Mouse (Mus musculus): ENCODE measurements at regions not wholly inside any gene's neighbourhood (a gene's known extent, or its start where the extent isn't known, plus 50 kb on each side); places are given as distances from the start of the nearest gene placed in this dataset.

DNA sequence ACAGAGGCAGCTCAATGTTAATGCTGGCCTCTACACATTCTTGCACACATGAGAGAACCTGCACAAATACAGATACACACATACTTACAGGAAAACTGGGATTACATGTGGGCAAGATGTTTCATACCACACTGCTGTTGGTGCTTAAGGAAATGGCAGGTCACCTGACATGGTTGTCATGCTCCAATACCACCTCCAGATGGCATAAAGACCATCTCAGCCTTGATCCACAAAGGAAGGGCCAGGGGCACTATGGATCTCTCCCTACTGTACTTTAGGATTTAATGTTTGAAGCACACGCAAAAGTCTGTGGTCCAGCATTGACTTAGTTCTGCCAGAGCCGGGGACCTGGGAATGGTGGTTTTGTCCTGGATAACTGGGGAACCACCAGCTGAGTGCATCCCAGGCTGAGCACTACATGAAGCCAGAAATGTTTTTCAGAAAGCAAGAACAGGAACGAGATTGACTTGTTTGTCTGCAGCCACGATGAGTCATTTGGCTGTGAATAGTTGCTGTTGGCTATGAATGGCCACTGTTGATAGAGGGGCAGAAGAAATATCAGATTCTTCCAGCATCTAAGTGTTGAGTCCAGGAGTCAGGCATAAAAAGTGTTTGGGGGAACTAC, 176.0 kb upstream of the Pabpc6 start:
- no peak overlapping the region for H3K4me3 ChIP-seq (ENCODE audit: low read depth, low read length)
- no peaks in the 10 kb centered on the region for H3K36me3 ChIP-seq (ENCODE audit: control insufficient read depth, insufficient read depth, low read length)
- H3K9ac ChIP-seq (ENCODE audit: low read length) = no peak overlapping the region
- WGBS = 83% methylated on average over 4 of the region's 4 CpGs
- no peaks in the 10 kb centered on the region for H3K9me3 ChIP-seq (ENCODE audit: control insufficient read depth, low read length)
- H3K27ac ChIP-seq (ENCODE audit: low read depth, low read length) = no peak overlapping the region
- H3K27me3 ChIP-seq (ENCODE audit: control insufficient read depth, insufficient read depth, low read length) = no peaks in the 10 kb centered on the region
- DNase-seq (ENCODE audit: low spot score) (no peak), ATAC-seq (ENCODE audit: insufficient read depth, low FRiP score, low TSS enrichment) (no peak)
- H3K4me1 ChIP-seq (ENCODE audit: control insufficient read depth, insufficient read depth, low read length) = no peaks in the 10 kb centered on the region
- H3K4me2 ChIP-seq (ENCODE audit: low read depth) = no peak overlapping the region

DNA sequence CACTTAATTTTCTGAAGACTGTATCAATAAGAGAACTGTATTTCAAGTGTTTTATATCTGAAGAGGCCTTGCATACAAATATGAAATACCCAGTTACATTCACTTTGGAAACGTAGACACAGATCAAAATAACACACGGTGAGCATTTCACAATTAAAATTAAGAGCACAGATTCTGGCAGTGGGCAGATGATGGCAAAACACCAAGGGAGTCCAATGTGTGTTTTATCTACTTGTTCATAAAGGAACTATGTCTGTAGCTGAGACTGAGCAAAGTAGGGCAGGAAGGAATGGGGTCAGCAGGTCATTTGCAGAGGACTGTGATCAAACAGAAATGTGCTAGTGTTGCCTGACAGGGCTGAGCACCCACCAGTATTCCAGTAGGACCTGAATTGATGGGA, 171.6 kb upstream of the Pabpc6 start:
- no peak overlapping the region for H3K4me2 ChIP-seq (ENCODE audit: low read depth)
- WGBS = 89% methylated on average over 2 of the region's 2 CpGs
- H3K27ac ChIP-seq (ENCODE audit: low read depth, low read length) = no peak overlapping the region
- DNase-seq (ENCODE audit: low spot score) (no peak), ATAC-seq (ENCODE audit: insufficient read depth, low FRiP score, low TSS enrichment) (no peak)
- H3K4me3 ChIP-seq (ENCODE audit: low read depth, low read length) = no peak overlapping the region
- H3K36me3 ChIP-seq (ENCODE audit: control insufficient read depth, insufficient read depth, low read length) = no peaks in the 10 kb centered on the region
- no peaks in the 10 kb centered on the region for H3K27me3 ChIP-seq (ENCODE audit: control insufficient read depth, insufficient read depth, low read length)
- H3K9me3 ChIP-seq (ENCODE audit: control insufficient read depth, low read length) = no peaks in the 10 kb centered on the region
- H3K4me1 ChIP-seq (ENCODE audit: control insufficient read depth, insufficient read depth, low read length) = no peaks in the 10 kb centered on the region
- H3K9ac ChIP-seq (ENCODE audit: low read length) = no peak overlapping the region

GRCm38 (mm10) chr17:9839256-9839655, 169.7 kb upstream of the Pabpc6 start:
- DNase-seq (ENCODE audit: low spot score) = no peak
- no peak overlapping the region for H3K4me2 ChIP-seq (ENCODE audit: low read depth)
- no peak overlapping the region for H3K4me3 ChIP-seq (ENCODE audit: low read depth, low read length)
- H3K27me3 ChIP-seq (ENCODE audit: control insufficient read depth, insufficient read depth, low read length) = no peaks in the 10 kb centered on the region
- H3K9ac ChIP-seq (ENCODE audit: low read length) = no peak overlapping the region
- no peaks in the 10 kb centered on the region for H3K9me3 ChIP-seq (ENCODE audit: control insufficient read depth, low read length)
- WGBS = 87% methylated on average over 7 of the region's 7 CpGs
- H3K36me3 ChIP-seq (ENCODE audit: control insufficient read depth, insufficient read depth, low read length) = no peaks in the 10 kb centered on the region
- no peak for ATAC-seq (ENCODE audit: insufficient read depth, low FRiP score, low TSS enrichment)
- no peak overlapping the region for H3K27ac ChIP-seq (ENCODE audit: low read depth, low read length)
- H3K4me1 ChIP-seq (ENCODE audit: control insufficient read depth, insufficient read depth, low read length) = no peaks in the 10 kb centered on the region

- Histone ChIP-seq H3K36me3 (ENCODE audit: control insufficient read depth, insufficient read depth, low read length) (no peaks in the 10 kb centered on the region), H3K4me1 (ENCODE audit: control insufficient read depth, insufficient read depth, low read length) (no peaks in the 10 kb centered on the region), H3K4me3 (ENCODE audit: low read depth, low read length) (no peak overlapping the region), H3K9me3 (ENCODE audit: control insufficient read depth, low read length) (no peaks in the 10 kb centered on the region), H3K27me3 (ENCODE audit: control insufficient read depth, insufficient read depth, low read length) (no peaks in the 10 kb centered on the region), H3K4me2 (ENCODE audit: low read depth) (no peak overlapping the region), H3K9ac (ENCODE audit: low read length) (no peak overlapping the region), H3K27ac (ENCODE audit: low read depth, low read length) (no peak overlapping the region)
- WGBS = 89% methylated on average over 7 of the region's 7 CpGs
- ATAC-seq (ENCODE audit: insufficient read depth, low FRiP score, low TSS enrichment) (no peak), DNase-seq (ENCODE audit: low spot score) (no peak)
Measured at GRCm38 (mm10) chr17:9836995-9837842, 167.7 kb upstream of the Pabpc6 start.

DNA sequence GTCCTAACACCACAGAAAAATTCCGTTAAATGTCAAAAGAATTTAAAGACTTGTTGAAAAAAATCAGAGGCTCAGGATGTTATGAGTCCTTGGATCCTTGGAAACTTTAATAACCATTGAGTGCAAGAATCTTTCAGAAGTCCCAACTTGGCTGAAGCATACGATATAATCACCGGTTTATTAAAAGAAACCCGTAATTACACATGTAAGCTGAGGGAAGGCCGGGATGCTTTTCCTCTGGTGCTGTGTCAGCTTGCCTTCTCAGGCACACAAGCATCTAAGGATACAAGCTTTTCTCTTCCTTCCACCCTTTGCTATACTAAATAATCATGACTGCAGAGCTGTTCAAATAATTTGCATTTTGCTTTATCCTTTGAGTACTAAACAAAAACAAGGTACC, 160.4 kb upstream of the Pabpc6 start:
- Histone ChIP-seq H3K36me3 (ENCODE audit: control insufficient read depth, insufficient read depth, low read length) (no peaks in the 10 kb centered on the region), H3K4me3 (ENCODE audit: low read depth, low read length) (no peak overlapping the region), H3K4me1 (ENCODE audit: control insufficient read depth, insufficient read depth, low read length) (no peaks in the 10 kb centered on the region), H3K27me3 (ENCODE audit: control insufficient read depth, insufficient read depth, low read length) (no peaks in the 10 kb centered on the region), H3K4me2 (ENCODE audit: low read depth) (no peak overlapping the region), H3K27ac (ENCODE audit: low read depth, low read length) (no peak overlapping the region), H3K9ac (ENCODE audit: low read length) (no peak overlapping the region), H3K9me3 (ENCODE audit: control insufficient read depth, low read length) (no peaks in the 10 kb centered on the region)
- DNase-seq (ENCODE audit: low spot score) (no peak), ATAC-seq (ENCODE audit: insufficient read depth, low FRiP score, low TSS enrichment) (no peak)
- WGBS = 97% methylated on average over 5 of the region's 5 CpGs

DNA sequence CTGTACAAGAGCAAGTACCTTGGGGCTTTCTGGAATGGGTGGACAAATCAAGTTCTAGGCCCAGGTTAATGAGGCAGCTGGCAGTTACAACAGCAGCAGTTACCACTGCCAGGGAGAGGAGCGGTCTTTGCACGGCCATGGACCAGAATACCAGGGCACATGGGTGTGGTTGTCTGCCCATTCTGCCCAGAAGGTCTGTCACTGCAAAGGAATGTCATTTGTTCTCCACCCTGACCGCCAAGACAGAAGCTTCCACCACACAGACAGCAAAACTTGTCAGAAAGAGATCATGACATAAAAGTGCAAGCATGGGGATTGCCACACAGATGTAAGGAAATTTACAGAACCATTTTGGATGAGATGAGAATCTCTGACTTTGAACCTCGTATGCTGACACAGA, 151.8 kb upstream of the Pabpc6 start:
- H3K9me3 ChIP-seq (ENCODE audit: control insufficient read depth, low read length) = no peaks in the 10 kb centered on the region

GRCm38 (mm10) chr17:9817056-9817455, 147.5 kb upstream of the Pabpc6 start:
- no peak for ATAC-seq (ENCODE audit: insufficient read depth, low FRiP score, low TSS enrichment)
- no peak overlapping the region for H3K4me3 ChIP-seq (ENCODE audit: low read depth, low read length)
- H3K4me2 ChIP-seq (ENCODE audit: low read depth) = no peak overlapping the region
- H3K9ac ChIP-seq (ENCODE audit: low read length) = no peak overlapping the region
- no peaks in the 10 kb centered on the region for H3K36me3 ChIP-seq (ENCODE audit: control insufficient read depth, insufficient read depth, low read length)
- H3K4me1 ChIP-seq (ENCODE audit: control insufficient read depth, insufficient read depth, low read length) = no peaks in the 10 kb centered on the region
- H3K9me3 ChIP-seq (ENCODE audit: control insufficient read depth, low read length) = no peaks in the 10 kb centered on the region
- no peak for DNase-seq (ENCODE audit: low spot score)
- no peak overlapping the region for H3K27ac ChIP-seq (ENCODE audit: low read depth, low read length)
- no peaks in the 10 kb centered on the region for H3K27me3 ChIP-seq (ENCODE audit: control insufficient read depth, insufficient read depth, low read length)

More for the DNA sequence above, 151.8 kb upstream of the Pabpc6 start:
- no peak overlapping the region for H3K9ac ChIP-seq (ENCODE audit: low read length)
- H3K36me3 ChIP-seq (ENCODE audit: control insufficient read depth, insufficient read depth, low read length) = no peaks in the 10 kb centered on the region
- 91% methylated on average over 4 of the region's 4 CpGs for WGBS
- ATAC-seq (ENCODE audit: insufficient read depth, low FRiP score, low TSS enrichment) (no peak), DNase-seq (ENCODE audit: low spot score) (no peak)
- H3K4me1 ChIP-seq (ENCODE audit: control insufficient read depth, insufficient read depth, low read length) = no peaks in the 10 kb centered on the region
- no peak overlapping the region for H3K4me2 ChIP-seq (ENCODE audit: low read depth)
- H3K4me3 ChIP-seq (ENCODE audit: low read depth, low read length) = no peak overlapping the region
- H3K27me3 ChIP-seq (ENCODE audit: control insufficient read depth, insufficient read depth, low read length) = no peaks in the 10 kb centered on the region
- H3K27ac ChIP-seq (ENCODE audit: low read depth, low read length) = no peak overlapping the region

DNA sequence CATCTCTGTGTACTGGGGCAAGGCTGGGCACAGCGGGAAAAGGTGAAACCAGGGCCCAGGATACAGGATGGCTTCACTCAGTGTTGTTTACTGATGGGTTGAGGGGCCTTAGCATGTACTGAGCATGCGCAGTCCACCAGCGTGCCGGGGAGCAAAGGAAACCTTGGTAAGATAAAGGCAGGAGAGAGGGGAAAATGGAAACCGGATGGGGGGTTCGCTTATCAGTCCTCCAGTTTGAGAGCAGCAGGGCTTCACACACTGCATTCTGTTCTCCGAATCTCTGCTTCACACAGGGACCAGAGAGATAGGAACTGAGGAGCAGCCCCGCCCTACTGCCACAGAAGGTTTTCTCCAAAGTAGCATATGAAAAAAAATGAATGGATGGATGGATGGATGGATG, 127.6 kb upstream of the Pabpc6 start:
- Histone ChIP-seq H3K36me3 (ENCODE audit: control insufficient read depth, insufficient read depth, low read length) (no peaks in the 10 kb centered on the region), H3K4me2 (ENCODE audit: low read depth) (no peak overlapping the region), H3K9ac (ENCODE audit: low read length) (no peak overlapping the region), H3K27ac (ENCODE audit: low read depth, low read length) (no peak overlapping the region), H3K4me3 (ENCODE audit: low read depth, low read length) (no peak overlapping the region), H3K27me3 (ENCODE audit: control insufficient read depth, insufficient read depth, low read length) (no peaks in the 10 kb centered on the region), H3K4me1 (ENCODE audit: control insufficient read depth, insufficient read depth, low read length) (no peaks in the 10 kb centered on the region), H3K9me3 (ENCODE audit: control insufficient read depth, low read length) (no peaks in the 10 kb centered on the region)
- WGBS = 93% methylated on average over 8 of the region's 8 CpGs
- no peak for ATAC-seq (ENCODE audit: insufficient read depth, low FRiP score, low TSS enrichment)
- no peak for DNase-seq (ENCODE audit: low spot score)

Data from neural tube, embryonic 11.5 days (tissue).